Mouse (Mus musculus) limb, embryonic 10.5 days (tissue): ENCODE data around the gene Rhog. TPM values are rescaled to one million over a fixed set of nuclear protein-coding genes. Genes with fewer than 3 reads are reported as not detected.
A peak's percentile ranks its signal among the peaks of the same experiment; 100 is the strongest.

Experiments
- DNase-seq: peaks from one replicate; pipeline ENCODE4 v3.0.0-alpha.2; 2017; ENCODE audit warnings: low spot score
- H3K27ac ChIP-seq: fragments of 300-500 bp; sonication (generic); 2 replicates; pipeline ENCODE4 v1.5.1; 2016; ENCODE audit warnings: mild to moderate bottlenecking
- H3K27me3 ChIP-seq: fragments of 300-500 bp; sonication (generic); 2 replicates; pipeline ENCODE4 v1.6.1; 2016; ENCODE audit warnings: low read depth, mild to moderate bottlenecking; ENCODE audit not compliant: poor library complexity, severe bottlenecking
- H3K36me3 ChIP-seq: fragments of 300-500 bp; sonication (generic); 2 replicates; pipeline ENCODE4 v1.6.1; 2016; ENCODE audit warnings: mild to moderate bottlenecking, moderate library complexity
- H3K4me1 ChIP-seq: fragments of 300-500 bp; sonication (generic); 2 replicates; pipeline ENCODE4 v1.6.1; 2016
- H3K4me3 ChIP-seq: fragments of 300-500 bp; sonication (generic); 2 replicates; pipeline ENCODE4 v1.5.1; 2016; ENCODE audit warnings: mild to moderate bottlenecking, moderate library complexity
- H3K9me3 ChIP-seq: fragments of 300-500 bp; sonication (generic); replicated peaks from 2 replicates; pipeline ENCODE4 v1.6.1; 2016; ENCODE audit warnings: mild to moderate bottlenecking
- WGBS: fragments of 180-500 bp; shearing (Covaris S2); methylation state at CpG from one replicate; pipeline ENCODE4 v1.1.7; 2016; 5-methylcytosine and 5-hydroxymethylcytosine counted together
- polyA plus RNA-seq: library from polyadenylated mRNA; unstranded; fragments of >200 nt; fragmentation: Nextera tagmentation; extraction: Ambion mirVana; gene quantifications from 2 replicates; pipeline ENCODE4 v1.2.1, GENCODE M21; 2016

Gene Rhog
- polyA plus RNA-seq, 1 experiment from 2014 or later, result 55.4 TPM

- 0 out of 2 replicates have a peak, but pooled peaks cover 1% of the 10 kb centered on the region for H3K4me1 ChIP-seq
- 92% methylated on average over 4 of the region's 4 CpGs for WGBS
- H3K27ac ChIP-seq, result no peak overlapping the region
- 0 out of 2 replicates have a peak, but pooled peaks cover 2% of the 10 kb centered on the region for H3K9me3 ChIP-seq
- no peak for DNase-seq
- H3K36me3 ChIP-seq, result peaks cover 66% of the 10 kb centered on the region
- no peaks in the 10 kb centered on the region for H3K27me3 ChIP-seq
- H3K4me3 ChIP-seq, result no peak overlapping the region
These were observed 27.7 kb downstream of the Rhog start for GRCm38 (mm10) chr7:102228049-102228670.

DNA sequence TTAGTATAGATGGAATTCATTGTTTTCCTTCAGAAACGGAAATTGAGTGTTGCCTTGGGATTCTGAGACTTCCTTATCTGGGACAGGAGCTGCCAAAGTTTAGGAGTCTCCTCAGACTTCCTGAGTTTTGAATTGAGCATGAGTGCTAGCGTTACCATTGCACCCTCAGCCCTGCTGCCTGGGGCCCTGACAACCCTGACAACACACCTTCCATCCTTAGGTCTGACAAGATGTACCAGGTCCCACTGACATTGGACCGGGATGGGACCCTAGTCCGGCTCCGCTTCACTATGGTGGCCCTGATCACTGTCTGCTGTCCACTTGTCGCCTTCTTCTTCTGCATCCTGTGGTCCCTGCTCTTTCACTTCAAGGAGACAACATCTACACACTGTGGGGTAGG is 29.8 kb downstream of the Rhog start:
- Histone ChIP-seq H3K4me1 (peaks cover 13% of the 10 kb centered on the region; the same call in 1 of the 2 replicates), H3K4me3 (no peak overlapping the region), H3K27ac (no peak overlapping the region), H3K36me3 (peaks cover 51% of the 10 kb centered on the region), H3K9me3 (0 out of 2 replicates have a peak, but pooled peaks cover 2% of the 10 kb centered on the region), H3K27me3 (no peaks in the 10 kb centered on the region)
- 95% methylated on average over 6 of the region's 6 CpGs for WGBS
- no peak for DNase-seq

DNA sequence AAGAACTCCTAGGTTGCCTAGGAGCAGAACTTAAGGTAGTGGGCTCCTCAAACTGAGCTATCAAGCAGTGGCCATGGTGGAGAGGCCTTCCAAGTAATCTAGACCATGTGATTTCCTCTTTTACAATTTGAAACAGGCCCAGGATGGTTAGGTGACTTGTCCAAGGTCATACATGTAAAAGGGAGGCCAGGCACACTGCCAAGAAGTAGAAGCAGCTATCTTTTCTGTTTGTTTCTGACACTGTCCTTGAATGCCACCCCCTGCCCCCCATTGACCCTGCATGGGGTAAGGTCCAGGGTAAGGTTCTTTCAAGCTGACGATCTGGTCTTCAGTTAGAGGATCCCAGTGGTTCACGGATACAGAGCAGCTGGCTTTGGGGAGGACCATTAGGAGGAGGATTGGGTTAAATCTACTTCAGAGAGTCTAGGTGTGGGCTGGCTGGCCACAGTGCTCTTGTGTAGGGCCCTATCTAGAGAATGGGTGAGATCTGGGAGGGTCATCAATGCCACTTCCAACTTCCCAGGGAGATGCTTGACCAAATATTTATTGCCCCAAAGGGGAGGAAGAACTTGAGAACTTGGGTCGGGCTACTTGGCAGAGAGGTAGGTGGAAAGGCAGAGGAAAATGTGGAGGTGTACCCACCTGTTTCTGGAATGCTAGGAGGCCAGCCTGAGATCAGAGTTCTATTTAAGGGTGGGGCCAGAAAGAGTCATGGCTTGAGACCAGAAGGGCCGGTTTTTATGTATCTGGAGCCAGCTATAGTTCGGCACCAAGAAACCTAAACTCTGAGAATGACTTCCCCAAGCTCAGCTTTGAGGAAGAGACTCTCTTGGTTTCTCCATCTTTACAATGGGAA is 31.7 kb downstream of the Rhog start:
- peak; percentile 26 for DNase-seq
- Histone ChIP-seq H3K9me3 (0 out of 2 replicates have a peak, but pooled peaks cover 2% of the 10 kb centered on the region), H3K4me3 (0 out of 2 replicates have a peak overlapping the region, but pooled peaks have one; percentile 79), H3K36me3 (peaks cover 34% of the 10 kb centered on the region), H3K27ac (no peak overlapping the region), H3K4me1 (peaks cover 13% of the 10 kb centered on the region; the same call in 1 of the 2 replicates), H3K27me3 (no peaks in the 10 kb centered on the region)
- 87% methylated on average over 5 of the region's 5 CpGs for WGBS

- peak overlapping the region; percentile 79 for H3K4me3 ChIP-seq
- WGBS, result 2% methylated on average over 31 of the region's 31 CpGs
- peak overlapping the region; percentile 87 for H3K27ac ChIP-seq
- peak; percentile 80 for DNase-seq
- H3K4me1 ChIP-seq, result peaks cover 13% of the 10 kb centered on the region; the same call in 1 of the 2 replicates
- H3K36me3 ChIP-seq, result peaks cover 25% of the 10 kb centered on the region
- no peaks in the 10 kb centered on the region for H3K27me3 ChIP-seq
- no peaks in the 10 kb centered on the region for H3K9me3 ChIP-seq
These were observed 32.9 kb downstream of the Rhog start for GRCm38 (mm10) chr7:102222830-102223556.

DNA sequence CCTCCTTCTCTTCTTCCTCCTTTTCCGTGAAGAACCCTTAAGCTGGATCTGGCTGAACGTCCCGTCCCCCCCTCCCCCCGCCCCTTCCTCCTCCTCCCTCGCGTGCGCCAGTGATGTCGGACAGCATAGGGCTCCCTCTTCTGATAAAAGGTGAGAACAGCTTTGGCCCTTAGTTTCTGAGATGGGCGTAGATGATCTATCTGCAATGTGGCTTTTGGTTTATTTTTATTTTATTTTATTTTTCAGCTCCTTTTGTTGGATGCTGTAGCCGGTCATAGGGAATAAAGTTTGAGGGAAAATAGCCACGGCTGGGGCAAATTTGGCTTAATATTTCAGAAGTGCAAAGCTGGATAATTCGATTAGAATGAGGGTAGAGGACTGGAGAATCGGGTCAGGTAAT is 33.5 kb downstream of the Rhog start:
- peak overlapping the region; percentile 87 for H3K27ac ChIP-seq
- no peaks in the 10 kb centered on the region for H3K9me3 ChIP-seq
- DNase-seq, result peak; percentile 72
- WGBS, result under 1% methylated on average over 11 of the region's 13 CpGs
- no peaks in the 10 kb centered on the region for H3K27me3 ChIP-seq
- H3K36me3 ChIP-seq, result peaks cover 19% of the 10 kb centered on the region
- H3K4me1 ChIP-seq, result peaks cover 13% of the 10 kb centered on the region; the same call in 1 of the 2 replicates
- H3K4me3 ChIP-seq, result peak overlapping the region; percentile 79

GRCm38 (mm10) chr7:102221899-102222298 is 34.0 kb downstream of the Rhog start:
- H3K4me1 ChIP-seq, result peaks cover 13% of the 10 kb centered on the region; the same call in 1 of the 2 replicates
- 49% methylated on average over 1 of the region's 1 CpGs for WGBS
- H3K9me3 ChIP-seq, result no peaks in the 10 kb centered on the region
- peak overlapping the region; percentile 79 for H3K4me3 ChIP-seq
- no peaks in the 10 kb centered on the region for H3K27me3 ChIP-seq
- DNase-seq, result no peak
- peak overlapping the region; percentile 61; the same call in 1 of the 2 replicates for H3K27ac ChIP-seq
- H3K36me3 ChIP-seq, result peaks cover 14% of the 10 kb centered on the region

DNA sequence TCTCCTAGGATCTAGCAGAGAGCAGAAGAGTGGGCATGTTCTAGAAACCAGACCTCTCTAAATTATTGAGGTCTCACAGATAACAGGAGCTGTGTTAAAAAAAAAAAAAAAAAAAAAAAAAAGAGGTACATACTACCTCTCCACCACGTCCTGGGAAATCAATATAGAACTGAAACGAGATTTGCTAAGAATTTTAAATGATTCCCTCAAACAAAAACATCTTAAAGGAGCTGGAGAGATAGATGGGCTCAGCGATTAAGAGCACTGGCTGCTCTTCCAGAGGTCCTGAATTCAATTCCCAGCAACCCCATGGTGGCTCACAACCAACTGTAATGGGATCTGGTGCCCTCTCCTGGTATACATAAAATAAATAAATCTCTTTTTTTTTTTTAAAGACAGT is 44.8 kb downstream of the Rhog start:
- H3K9me3 ChIP-seq, result no peaks in the 10 kb centered on the region
- no peak for DNase-seq
- 67% methylated on average over 3 of the region's 3 CpGs for WGBS
- H3K4me1 ChIP-seq, result peaks cover 5% of the 10 kb centered on the region
- no peaks in the 10 kb centered on the region for H3K27me3 ChIP-seq
- H3K36me3 ChIP-seq, result no peaks in the 10 kb centered on the region
- H3K4me3 ChIP-seq, result peak overlapping the region; percentile 95
- peak overlapping the region; percentile 97 for H3K27ac ChIP-seq

GRCm38 (mm10) chr7:102209756-102210721 is 45.8 kb downstream of the Rhog start, which contains the start of the genes Nup98 and Pgap2:
Gene Nup98, minus strand, starts transcription at chr7:102210176.
Gene Pgap2, plus strand, starts transcription at chr7:102210208.
- no peaks in the 10 kb centered on the region for H3K27me3 ChIP-seq
- peaks cover 5% of the 10 kb centered on the region for H3K4me1 ChIP-seq
- 0% methylated on average over 87 of the region's 87 CpGs for WGBS
- no peaks in the 10 kb centered on the region for H3K9me3 ChIP-seq
- H3K36me3 ChIP-seq, result no peaks in the 10 kb centered on the region
- H3K27ac ChIP-seq, result peak within 1 kb of the TSS; percentile 97
- H3K4me3 ChIP-seq, result peak within 1 kb of the TSS; percentile 95
- peak; percentile 99 for DNase-seq

GRCm38 (mm10) chr7:102208806-102209363 is 47.0 kb downstream of the Rhog start:
- 61% methylated on average over 4 of the region's 4 CpGs for WGBS

GRCm38 (mm10) chr7:102205646-102206045 is 50.2 kb downstream of the Rhog start:
- no peak for DNase-seq
- peaks cover 12% of the 10 kb centered on the region for H3K36me3 ChIP-seq
- no peak overlapping the region for H3K27ac ChIP-seq
- no peaks in the 10 kb centered on the region for H3K27me3 ChIP-seq
- H3K9me3 ChIP-seq, result no peaks in the 10 kb centered on the region
- no peak overlapping the region for H3K4me3 ChIP-seq
- peaks cover 5% of the 10 kb centered on the region for H3K4me1 ChIP-seq
- 89% methylated on average over 1 of the region's 1 CpGs for WGBS

More at GRCm38 (mm10) chr7:102208806-102209363, 47.0 kb downstream of the Rhog start:
- peak overlapping the region; percentile 95 for H3K4me3 ChIP-seq
- H3K4me1 ChIP-seq, result peaks cover 5% of the 10 kb centered on the region
- no peak for DNase-seq
- H3K36me3 ChIP-seq, result peaks cover 10% of the 10 kb centered on the region
- H3K27me3 ChIP-seq, result no peaks in the 10 kb centered on the region
- no peak overlapping the region for H3K27ac ChIP-seq
- no peaks in the 10 kb centered on the region for H3K9me3 ChIP-seq

GRCm38 (mm10) chr7:102204296-102204857 is 51.5 kb downstream of the Rhog start:
- Histone ChIP-seq H3K27ac (no peak overlapping the region), H3K4me1 (peaks cover 5% of the 10 kb centered on the region), H3K9me3 (no peaks in the 10 kb centered on the region), H3K27me3 (no peaks in the 10 kb centered on the region), H3K36me3 (peaks cover 16% of the 10 kb centered on the region), H3K4me3 (no peak overlapping the region)
- DNase-seq, result no peak
- 90% methylated on average over 3 of the region's 3 CpGs for WGBS
